Mouse (Mus musculus) stomach, postnatal 0 days (tissue): ENCODE measurements at regions not wholly inside any gene's neighbourhood (a gene's known extent, or its start where the extent isn't known, plus 50 kb on each side); places are given as distances from the start of the nearest gene placed in this dataset.

Experiments used
- CTCF ChIP-seq: IDR thresholded peaks from 2 replicates; pipeline ENCODE4 v1.5.1; 2016; ENCODE audit warnings: antibody characterized with exemption, low read depth, mild to moderate bottlenecking, moderate library complexity
- EP300 ChIP-seq: optimal IDR thresholded peaks from 2 replicates; pipeline ENCODE3; 2016; ENCODE audit warnings: antibody characterized with exemption

DNA sequence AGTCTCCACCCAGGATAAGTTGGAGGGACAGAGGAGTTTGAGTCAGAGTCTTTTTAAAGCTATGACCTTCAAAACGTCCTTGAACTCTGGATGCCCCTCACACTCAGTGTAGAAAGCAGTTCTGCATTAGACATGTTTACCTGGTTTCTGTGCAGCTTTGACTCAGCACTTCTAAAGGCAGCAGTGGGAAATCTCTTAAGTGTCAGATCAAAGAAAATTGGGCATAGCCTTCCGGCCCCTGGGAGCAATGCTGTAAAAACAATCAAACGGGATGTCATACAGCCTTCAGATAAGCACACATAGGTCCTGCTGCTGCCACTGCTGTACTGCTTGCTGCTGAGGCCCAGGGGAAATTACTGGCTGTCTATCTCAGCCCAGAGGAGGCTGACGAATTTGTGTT is 94.5 kb upstream of the Atp1b1 start:
- TF ChIP-seq CTCF (no peak), EP300 (no peak)
